Mouse (Mus musculus): ENCODE measurements at regions not wholly inside any gene's neighbourhood (a gene's known extent, or its start where the extent isn't known, plus 50 kb on each side); places are given as distances from the start of the nearest gene placed in this dataset.

GRCm38 (mm10) chr11:17324651-17325050, 67.3 kb downstream of the C1d start:
- H3K9me3 ChIP-seq = no peaks in the 10 kb centered on the region
- WGBS = 22% methylated on average over 4 of the region's 4 CpGs
- H3K27ac ChIP-seq (replicated peaks) = no peak overlapping the region
- no peaks in the 10 kb centered on the region for H3K36me3 ChIP-seq
- H3K4me1 ChIP-seq (replicated peaks) = no peaks in the 10 kb centered on the region
- no peaks in the 10 kb centered on the region for H3K27me3 ChIP-seq
- no peak overlapping the region for H3K4me2 ChIP-seq
- ATAC-seq (ENCODE audit: low FRiP score, low read depth) = no peak
- H3K9ac ChIP-seq = no peak overlapping the region
- H3K4me3 ChIP-seq = no peak overlapping the region

GRCm38 (mm10) chr11:17325731-17326646, 68.6 kb downstream of the C1d start:
- no peak overlapping the region for H3K9ac ChIP-seq
- no peak overlapping the region for H3K27ac ChIP-seq (replicated peaks)
- H3K27me3 ChIP-seq = no peaks in the 10 kb centered on the region
- no peak overlapping the region for H3K4me2 ChIP-seq
- H3K4me1 ChIP-seq (replicated peaks) = no peaks in the 10 kb centered on the region
- no peaks in the 10 kb centered on the region for H3K36me3 ChIP-seq
- WGBS = 42% methylated on average over 10 of the region's 10 CpGs
- no peak for ATAC-seq (ENCODE audit: low FRiP score, low read depth)
- H3K4me3 ChIP-seq = no peak overlapping the region
- H3K9me3 ChIP-seq = no peaks in the 10 kb centered on the region

GRCm38 (mm10) chr11:17326695-17327094, 69.3 kb downstream of the C1d start:
- no peaks in the 10 kb centered on the region for H3K9me3 ChIP-seq
- H3K27ac ChIP-seq (replicated peaks) = no peak overlapping the region
- no peak overlapping the region for H3K9ac ChIP-seq
- no peak overlapping the region for H3K4me3 ChIP-seq
- no peaks in the 10 kb centered on the region for H3K36me3 ChIP-seq
- H3K27me3 ChIP-seq = no peaks in the 10 kb centered on the region
- no peak for ATAC-seq (ENCODE audit: low FRiP score, low read depth)
- 45% methylated on average over 4 of the region's 4 CpGs for WGBS
- H3K4me1 ChIP-seq (replicated peaks) = no peaks in the 10 kb centered on the region
- no peak overlapping the region for H3K4me2 ChIP-seq

- ATAC-seq (ENCODE audit: low FRiP score, low read depth) = no peak
- no peaks in the 10 kb centered on the region for H3K36me3 ChIP-seq
- 86% methylated on average over 1 of the region's 1 CpGs for WGBS
These were observed 94.1 kb downstream of the C1d start for GRCm38 (mm10) chr11:17351476-17351875.

GRCm38 (mm10) chr11:17352148-17353130, 95.1 kb downstream of the C1d start:
- no peaks in the 10 kb centered on the region for H3K9me3 ChIP-seq
- ATAC-seq (ENCODE audit: low FRiP score, low read depth) = peak; percentile 84
- 0 out of 2 replicates have a peak overlapping the region, but pooled peaks have one; percentile 1 for H3K27ac ChIP-seq (replicated peaks)
- H3K4me2 ChIP-seq = no peak overlapping the region
- H3K36me3 ChIP-seq = no peaks in the 10 kb centered on the region
- H3K4me3 ChIP-seq = no peak overlapping the region
- no peaks in the 10 kb centered on the region for H3K27me3 ChIP-seq
- no peak overlapping the region for H3K9ac ChIP-seq
- 41% methylated on average over 17 of the region's 17 CpGs for WGBS
- H3K4me1 ChIP-seq (replicated peaks) = peaks cover 14% of the 10 kb centered on the region; the same call in 1 of the 2 replicates

More at GRCm38 (mm10) chr11:17351476-17351875, 94.1 kb downstream of the C1d start:
- Histone ChIP-seq H3K27ac (replicated peaks) (no peak overlapping the region), H3K9ac (no peak overlapping the region), H3K27me3 (no peaks in the 10 kb centered on the region), H3K4me2 (no peak overlapping the region), H3K4me1 (replicated peaks) (peaks cover 14% of the 10 kb centered on the region; the same call in 1 of the 2 replicates), H3K9me3 (no peaks in the 10 kb centered on the region), H3K4me3 (no peak overlapping the region)

DNA sequence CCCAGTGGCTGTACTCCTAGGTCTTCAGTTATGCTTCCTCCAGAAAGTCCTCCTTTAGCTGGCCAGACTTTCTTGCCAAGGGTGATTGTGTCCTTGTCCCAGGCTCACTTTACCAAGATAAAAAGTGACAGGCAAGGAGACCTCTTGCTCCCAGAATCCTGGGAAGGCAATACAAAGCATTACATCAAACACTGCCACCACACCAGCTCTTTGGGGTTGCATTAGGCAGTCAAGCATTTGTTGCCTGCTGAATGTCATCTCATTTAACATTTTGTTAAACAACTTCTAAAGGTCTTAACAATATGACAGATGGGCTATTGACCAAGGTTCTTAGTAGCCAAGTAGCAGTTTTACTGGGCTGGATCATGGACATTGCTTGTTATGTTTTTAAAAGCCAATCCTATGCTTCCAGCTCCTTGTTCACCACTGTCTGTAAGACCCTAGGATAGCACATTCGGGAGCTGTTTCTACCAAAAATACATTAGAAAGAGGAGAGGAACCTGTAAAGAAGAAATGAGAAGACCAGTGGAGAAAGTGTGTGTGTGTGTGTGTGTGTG, 102.4 kb downstream of the C1d start:
- H3K36me3 ChIP-seq = no peaks in the 10 kb centered on the region
- H3K27me3 ChIP-seq = no peaks in the 10 kb centered on the region
- H3K9ac ChIP-seq = no peak overlapping the region
- H3K4me1 ChIP-seq (replicated peaks) = no peaks in the 10 kb centered on the region
- no peak overlapping the region for H3K4me3 ChIP-seq
- H3K4me2 ChIP-seq = no peak overlapping the region
- H3K27ac ChIP-seq (replicated peaks) = no peak overlapping the region
- WGBS = 88% methylated on average over 1 of the region's 1 CpGs
- no peaks in the 10 kb centered on the region for H3K9me3 ChIP-seq
- no peak for ATAC-seq (ENCODE audit: low FRiP score, low read depth)

DNA sequence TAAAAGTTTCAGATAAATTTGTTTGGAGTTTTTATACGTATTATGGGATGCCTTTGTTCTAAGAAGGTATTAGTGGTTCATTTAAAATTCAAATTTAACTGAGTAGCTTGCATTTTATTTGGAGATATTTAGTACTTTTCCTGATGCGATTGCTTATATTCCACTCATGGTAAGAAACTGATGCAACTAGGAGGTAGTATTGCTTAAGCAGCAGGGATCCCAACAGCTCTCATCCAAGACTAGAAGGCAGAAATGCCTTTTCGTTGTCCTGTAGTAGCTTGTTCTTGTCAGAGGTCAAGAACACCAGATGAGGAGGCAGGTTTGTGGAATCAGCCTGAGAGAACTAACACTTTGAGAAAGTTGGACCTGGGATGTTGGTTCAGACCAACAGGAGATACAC, 120.5 kb downstream of the C1d start:
- H3K9me3 ChIP-seq = no peaks in the 10 kb centered on the region
- no peak overlapping the region for H3K27ac ChIP-seq (replicated peaks)
- no peaks in the 10 kb centered on the region for H3K36me3 ChIP-seq
- ATAC-seq (ENCODE audit: low FRiP score, low read depth) = no peak
- H3K27me3 ChIP-seq = no peaks in the 10 kb centered on the region
- WGBS = 81% methylated on average over 3 of the region's 3 CpGs
- no peak overlapping the region for H3K4me3 ChIP-seq
- H3K4me2 ChIP-seq = no peak overlapping the region
- no peaks in the 10 kb centered on the region for H3K4me1 ChIP-seq (replicated peaks)
- no peak overlapping the region for H3K9ac ChIP-seq

- 82% methylated on average over 3 of the region's 3 CpGs for WGBS
- Histone ChIP-seq H3K27me3 (no peaks in the 10 kb centered on the region), H3K27ac (replicated peaks) (no peak overlapping the region), H3K9me3 (no peaks in the 10 kb centered on the region), H3K4me3 (no peak overlapping the region), H3K4me1 (replicated peaks) (no peaks in the 10 kb centered on the region), H3K9ac (no peak overlapping the region), H3K36me3 (no peaks in the 10 kb centered on the region), H3K4me2 (no peak overlapping the region)
- no peak for ATAC-seq (ENCODE audit: low FRiP score, low read depth)
These were observed 129.4 kb downstream of the C1d start for GRCm38 (mm10) chr11:17386756-17387155.

- peak overlapping the region; percentile 50 for H3K27ac ChIP-seq (replicated peaks)
- no peaks in the 10 kb centered on the region for H3K9me3 ChIP-seq
- no peaks in the 10 kb centered on the region for H3K27me3 ChIP-seq
- peak; percentile 67 for ATAC-seq (ENCODE audit: low FRiP score, low read depth)
- WGBS = 39% methylated on average over 6 of the region's 6 CpGs
- no peak overlapping the region for H3K9ac ChIP-seq
- no peak overlapping the region for H3K4me3 ChIP-seq
- 0 out of 2 replicates have a peak, but pooled peaks cover 15% of the 10 kb centered on the region for H3K4me1 ChIP-seq (replicated peaks)
- no peak overlapping the region for H3K4me2 ChIP-seq
- H3K36me3 ChIP-seq = no peaks in the 10 kb centered on the region
These were observed 136.5 kb downstream of the C1d start for GRCm38 (mm10) chr11:17393832-17394231.

- no peaks in the 10 kb centered on the region for H3K27me3 ChIP-seq
- no peak overlapping the region for H3K27ac ChIP-seq (replicated peaks)
- no peaks in the 10 kb centered on the region for H3K4me1 ChIP-seq (replicated peaks)
- no peak overlapping the region for H3K4me2 ChIP-seq
- H3K9ac ChIP-seq = no peak overlapping the region
- WGBS = 19% methylated on average over 1 of the region's 1 CpGs
- H3K36me3 ChIP-seq = no peaks in the 10 kb centered on the region
- peak; percentile 63; the same call in 1 of the 2 replicates for ATAC-seq (ENCODE audit: low FRiP score, low read depth)
- H3K4me3 ChIP-seq = no peak overlapping the region
- no peaks in the 10 kb centered on the region for H3K9me3 ChIP-seq
These were observed 157.2 kb downstream of the C1d start for GRCm38 (mm10) chr11:17414531-17414930.

- Histone ChIP-seq H3K27ac (replicated peaks) (no peak overlapping the region), H3K9me3 (no peaks in the 10 kb centered on the region)
- peak; percentile 38; the same call in 1 of the 2 replicates for ATAC-seq (ENCODE audit: low FRiP score, low read depth)
These were observed 157.8 kb downstream of the C1d start for GRCm38 (mm10) chr11:17415144-17415543.

More at GRCm38 (mm10) chr11:17415144-17415543, 157.8 kb downstream of the C1d start:
- no peaks in the 10 kb centered on the region for H3K36me3 ChIP-seq
- H3K4me1 ChIP-seq (replicated peaks) = no peaks in the 10 kb centered on the region
- no peaks in the 10 kb centered on the region for H3K27me3 ChIP-seq
- no peak overlapping the region for H3K4me3 ChIP-seq
- no peak overlapping the region for H3K9ac ChIP-seq
- 30% methylated on average over 1 of the region's 1 CpGs for WGBS
- H3K4me2 ChIP-seq = no peak overlapping the region

Data from hindbrain, embryonic 15.5 days (tissue).